Mouse (Mus musculus): ENCODE results near the gene Unc13b.

- TF ChIP-seq EP300 (IDR thresholded peaks at IDR 0.05; ENCODE audit: low read depth) (no peak), CTCF (IDR thresholded peaks at IDR 0.05; ENCODE audit: low read depth) (no peak)
These were observed 22.9 kb upstream of the Unc13b start for GRCm38 (mm10) chr4:43035851-43036250.

All from liver, postnatal 0 days (tissue).